Mouse (Mus musculus): ENCODE measurements around the gene Gpr62. TPM values are rescaled to one million over a fixed set of nuclear protein-coding genes. Genes with fewer than 3 reads are reported as not detected.
A peak's percentile ranks its signal among the peaks of the same experiment; 100 is the strongest.

The Gpr62 gene
- polyA plus RNA-seq, 1 experiment from 2014 or later, result 0.18 TPM

DNA sequence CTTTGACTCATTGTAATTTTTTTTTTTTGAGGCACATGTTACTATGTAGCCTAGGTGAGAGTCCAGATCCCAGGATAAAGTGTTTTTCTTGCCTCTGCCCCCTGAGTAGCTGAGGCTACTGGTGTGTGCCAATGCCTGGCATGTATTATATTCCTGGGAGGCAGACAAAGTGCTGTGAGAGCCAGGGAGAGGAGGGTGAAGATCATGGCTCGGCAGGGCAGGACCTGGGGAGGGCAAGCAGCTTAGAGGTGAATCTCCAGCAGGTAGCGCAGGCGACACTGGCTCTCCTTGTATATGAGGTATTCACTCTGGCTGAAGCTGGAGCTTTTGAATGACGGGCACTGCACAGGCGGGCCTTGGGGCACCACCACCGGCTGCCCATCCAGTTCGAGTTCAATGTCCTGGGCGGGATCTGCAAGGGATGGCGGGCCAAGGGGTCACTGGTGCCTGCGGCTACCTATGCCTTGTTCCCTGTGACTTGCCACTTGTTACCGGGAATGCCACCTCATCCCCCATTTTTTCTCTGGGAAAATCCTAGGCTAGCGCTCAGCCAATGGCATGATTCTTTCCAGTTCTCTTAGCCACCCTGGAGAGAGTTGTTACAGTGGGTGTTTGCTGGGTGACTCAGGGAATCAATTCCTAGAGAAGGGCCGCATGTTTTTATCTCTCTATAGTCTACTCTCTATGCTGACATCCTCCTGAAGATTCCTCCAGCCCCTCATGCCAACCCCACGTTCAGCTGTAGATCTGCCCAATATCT is 5.4 kb upstream of the Gpr62 start:
- H3K27ac ChIP-seq (ENCODE audit: low read length), result no peak overlapping the region

GRCm38 (mm10) chr9:106469776-106470175 is 4.0 kb upstream of the Gpr62 start:
- Histone ChIP-seq H3K4me2 (ENCODE audit: low read depth, low read length) (no peak overlapping the region), H3K9me3 (ENCODE audit: control insufficient read depth, low read length) (no peaks in the 10 kb centered on the region), H3K4me1 (replicated peaks; ENCODE audit: control insufficient read depth, insufficient read depth, low read length) (peaks cover 21% of the 10 kb centered on the region), H3K4me3 (ENCODE audit: low read length) (no peak overlapping the region), H3K36me3 (ENCODE audit: control insufficient read depth, insufficient read depth, low read length) (no peaks in the 10 kb centered on the region), H3K9ac (ENCODE audit: low read length) (no peak overlapping the region), H3K27ac (ENCODE audit: low read length) (no peak overlapping the region), H3K27me3 (ENCODE audit: control insufficient read depth, insufficient read depth, low read depth, low read length) (no peaks in the 10 kb centered on the region)
- WGBS, result 61% methylated on average over 9 of the region's 9 CpGs
- ATAC-seq (ENCODE audit: low read depth), result no peak

More for the DNA sequence above, 5.4 kb upstream of the Gpr62 start:
- Histone ChIP-seq H3K27me3 (ENCODE audit: control insufficient read depth, insufficient read depth, low read depth, low read length) (no peaks in the 10 kb centered on the region), H3K36me3 (ENCODE audit: control insufficient read depth, insufficient read depth, low read length) (no peaks in the 10 kb centered on the region), H3K4me1 (replicated peaks; ENCODE audit: control insufficient read depth, insufficient read depth, low read length) (peaks cover 28% of the 10 kb centered on the region), H3K4me2 (ENCODE audit: low read depth, low read length) (peak overlapping the region; percentile 39), H3K9me3 (ENCODE audit: control insufficient read depth, low read length) (no peaks in the 10 kb centered on the region), H3K4me3 (ENCODE audit: low read length) (no peak overlapping the region), H3K9ac (ENCODE audit: low read length) (no peak overlapping the region)
- 63% methylated on average over 14 of the region's 14 CpGs for WGBS
- no peak for ATAC-seq (ENCODE audit: low read depth)

GRCm38 (mm10) chr9:106469317-106469716 is 3.6 kb upstream of the Gpr62 start:
- no peak for ATAC-seq (ENCODE audit: low read depth)
- 57% methylated on average over 6 of the region's 6 CpGs for WGBS
- no peaks in the 10 kb centered on the region for H3K9me3 ChIP-seq (ENCODE audit: control insufficient read depth, low read length)
- peaks cover 20% of the 10 kb centered on the region for H3K4me1 ChIP-seq (replicated peaks; ENCODE audit: control insufficient read depth, insufficient read depth, low read length)
- no peak overlapping the region for H3K27ac ChIP-seq (ENCODE audit: low read length)
- no peak overlapping the region for H3K4me3 ChIP-seq (ENCODE audit: low read length)
- H3K9ac ChIP-seq (ENCODE audit: low read length), result no peak overlapping the region
- no peak overlapping the region for H3K4me2 ChIP-seq (ENCODE audit: low read depth, low read length)
- H3K27me3 ChIP-seq (ENCODE audit: control insufficient read depth, insufficient read depth, low read depth, low read length), result no peaks in the 10 kb centered on the region
- no peaks in the 10 kb centered on the region for H3K36me3 ChIP-seq (ENCODE audit: control insufficient read depth, insufficient read depth, low read length)

- 84% methylated on average over 7 of the region's 7 CpGs for WGBS
- Histone ChIP-seq H3K4me1 (replicated peaks; ENCODE audit: control insufficient read depth, insufficient read depth, low read length) (peaks cover 15% of the 10 kb centered on the region), H3K4me2 (ENCODE audit: low read depth, low read length) (no peak overlapping the region), H3K9ac (ENCODE audit: low read length) (no peak overlapping the region), H3K27me3 (ENCODE audit: control insufficient read depth, insufficient read depth, low read depth, low read length) (no peaks in the 10 kb centered on the region), H3K36me3 (ENCODE audit: control insufficient read depth, insufficient read depth, low read length) (peaks cover 3% of the 10 kb centered on the region; the same call in 1 of the 2 replicates), H3K27ac (ENCODE audit: low read length) (no peak overlapping the region), H3K9me3 (ENCODE audit: control insufficient read depth, low read length) (no peaks in the 10 kb centered on the region), H3K4me3 (ENCODE audit: low read length) (no peak overlapping the region)
- ATAC-seq (ENCODE audit: low read depth), result no peak
These were observed 2.0 kb upstream of the Gpr62 start for GRCm38 (mm10) chr9:106467746-106468145.

GRCm38 (mm10) chr9:106466721-106467120 is 983 bp upstream of the Gpr62 start:
- Histone ChIP-seq H3K9ac (ENCODE audit: low read length) (no peak overlapping the region), H3K4me3 (ENCODE audit: low read length) (no peak overlapping the region), H3K36me3 (ENCODE audit: control insufficient read depth, insufficient read depth, low read length) (peaks cover 9% of the 10 kb centered on the region), H3K4me1 (replicated peaks; ENCODE audit: control insufficient read depth, insufficient read depth, low read length) (peaks cover 12% of the 10 kb centered on the region), H3K27me3 (ENCODE audit: control insufficient read depth, insufficient read depth, low read depth, low read length) (no peaks in the 10 kb centered on the region), H3K9me3 (ENCODE audit: control insufficient read depth, low read length) (no peaks in the 10 kb centered on the region), H3K4me2 (ENCODE audit: low read depth, low read length) (no peak overlapping the region), H3K27ac (ENCODE audit: low read length) (no peak overlapping the region)
- no peak for ATAC-seq (ENCODE audit: low read depth)
- 77% methylated on average over 6 of the region's 6 CpGs for WGBS

DNA sequence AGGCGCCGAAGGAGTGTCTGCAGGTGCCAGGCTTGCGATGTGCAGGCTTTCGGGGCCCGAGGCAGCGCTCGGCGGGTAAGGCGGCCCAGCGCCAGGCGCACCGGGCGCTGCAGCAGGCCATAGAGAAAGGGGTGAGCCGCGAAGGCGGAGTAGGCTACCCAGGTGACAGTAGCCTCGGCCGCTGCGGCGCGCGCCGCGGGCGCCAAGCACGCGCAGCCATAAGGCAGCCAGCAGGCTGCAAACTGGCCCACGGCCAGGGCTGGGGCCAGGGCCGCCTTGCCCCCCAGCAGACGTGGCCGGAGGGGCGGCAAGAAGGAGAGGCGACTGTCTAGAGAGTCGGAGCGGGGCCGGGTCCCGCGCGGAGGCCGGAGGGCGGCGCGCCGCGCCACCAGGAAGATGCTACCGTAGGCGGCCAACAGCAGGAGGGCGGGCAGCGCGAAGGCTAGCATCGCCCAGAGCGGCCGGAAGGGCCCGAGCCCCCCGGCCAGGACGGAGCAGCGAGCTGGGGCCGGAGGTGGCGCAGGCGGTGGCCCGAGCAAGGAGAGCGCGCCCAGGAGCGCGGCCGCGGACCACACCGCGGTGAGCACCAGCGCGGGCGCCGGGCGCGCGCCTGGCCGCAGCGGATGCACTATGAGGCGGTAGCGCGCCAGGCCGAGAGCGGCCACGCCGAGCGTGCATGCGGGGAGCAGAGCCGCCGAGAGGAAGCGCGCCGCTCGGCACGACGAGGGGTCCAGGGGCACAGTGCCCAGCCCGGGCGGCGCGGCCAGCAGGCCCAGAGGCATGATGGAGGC is 792 bp downstream of the Gpr62 start:
- peak overlapping the region; percentile 58 for H3K4me3 ChIP-seq (ENCODE audit: low read length)

DNA sequence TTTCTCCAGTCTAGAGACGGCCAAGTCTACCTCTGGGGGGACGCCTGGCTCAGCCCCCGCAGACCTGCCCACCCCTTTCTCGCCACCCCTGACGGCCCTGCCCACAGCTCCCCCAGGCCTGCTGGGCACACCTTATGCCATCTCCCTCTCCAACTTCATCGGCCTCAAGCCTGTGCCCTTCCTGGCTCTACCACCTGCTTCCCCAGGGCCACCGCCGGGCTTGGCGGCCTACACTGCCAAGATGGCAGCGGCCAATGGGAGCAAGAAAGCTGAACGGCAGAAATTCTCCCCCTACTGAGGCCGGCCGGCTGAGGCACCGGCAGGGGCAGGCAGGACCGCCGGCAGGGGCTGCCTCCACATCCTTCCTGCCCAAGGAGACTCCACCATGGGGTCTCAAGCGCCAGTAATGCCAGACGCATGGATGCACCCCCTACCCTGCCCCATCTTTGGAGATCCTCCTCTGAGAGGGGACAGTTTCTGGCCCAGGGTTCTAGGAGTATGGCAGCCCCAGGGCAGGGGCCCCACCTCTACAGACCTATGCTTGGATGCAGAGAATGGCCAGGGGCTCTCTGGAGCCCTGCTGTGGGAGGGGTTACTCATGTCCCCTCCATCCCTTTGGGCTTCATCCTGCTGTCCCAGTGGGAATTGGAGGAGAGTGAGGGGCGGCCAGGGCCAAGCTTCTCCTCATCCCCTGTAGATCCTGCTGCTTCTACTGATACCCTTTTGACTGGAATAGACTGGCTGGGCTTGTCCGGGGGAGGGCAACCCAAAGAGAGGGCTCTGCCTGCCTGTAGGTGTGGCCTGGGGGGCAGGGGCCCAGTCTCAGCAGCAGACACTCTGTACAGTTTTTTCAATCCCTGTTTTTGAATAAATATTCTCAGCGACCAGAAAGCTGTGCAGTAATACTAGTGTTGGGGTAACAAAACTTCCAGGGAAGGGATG is 2.3 kb downstream of the Gpr62 start:
- 78% methylated on average over 21 of the region's 21 CpGs for WGBS
- Histone ChIP-seq H3K4me3 (ENCODE audit: low read length) (no peak overlapping the region), H3K9ac (ENCODE audit: low read length) (no peak overlapping the region), H3K4me2 (ENCODE audit: low read depth, low read length) (no peak overlapping the region), H3K27me3 (ENCODE audit: control insufficient read depth, insufficient read depth, low read depth, low read length) (no peaks in the 10 kb centered on the region), H3K9me3 (ENCODE audit: control insufficient read depth, low read length) (no peaks in the 10 kb centered on the region), H3K36me3 (ENCODE audit: control insufficient read depth, insufficient read depth, low read length) (peaks cover 9% of the 10 kb centered on the region), H3K4me1 (replicated peaks; ENCODE audit: control insufficient read depth, insufficient read depth, low read length) (peaks cover 9% of the 10 kb centered on the region), H3K27ac (ENCODE audit: low read length) (no peak overlapping the region)
- no peak for ATAC-seq (ENCODE audit: low read depth)

More for the DNA sequence above, 792 bp downstream of the Gpr62 start:
- Histone ChIP-seq H3K36me3 (ENCODE audit: control insufficient read depth, insufficient read depth, low read length) (peaks cover 9% of the 10 kb centered on the region), H3K27ac (ENCODE audit: low read length) (no peak overlapping the region), H3K4me2 (ENCODE audit: low read depth, low read length) (peak overlapping the region; percentile 100), H3K9ac (ENCODE audit: low read length) (peak overlapping the region; percentile 69), H3K9me3 (ENCODE audit: control insufficient read depth, low read length) (no peaks in the 10 kb centered on the region), H3K4me1 (replicated peaks; ENCODE audit: control insufficient read depth, insufficient read depth, low read length) (peaks cover 9% of the 10 kb centered on the region), H3K27me3 (ENCODE audit: control insufficient read depth, insufficient read depth, low read depth, low read length) (no peaks in the 10 kb centered on the region)
- WGBS, result 3% methylated on average over 93 of the region's 99 CpGs
- peak; percentile 80 for ATAC-seq (ENCODE audit: low read depth)

DNA sequence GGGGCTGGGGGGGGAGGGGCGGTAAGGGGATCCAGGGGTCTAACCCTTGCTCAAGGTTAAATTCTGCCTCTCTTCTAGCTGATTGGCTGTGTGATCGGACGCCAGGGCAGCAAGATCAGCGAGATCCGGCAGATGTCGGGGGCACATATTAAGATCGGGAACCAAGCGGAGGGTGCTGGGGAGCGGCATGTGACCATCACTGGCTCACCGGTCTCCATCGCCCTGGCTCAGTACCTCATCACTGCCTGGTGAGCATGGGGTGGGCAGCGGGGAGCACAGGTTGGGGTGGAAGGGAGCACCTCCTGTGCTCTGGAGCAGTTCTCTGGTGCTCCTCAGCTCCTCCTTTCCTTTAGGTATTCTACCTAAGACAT is 3.3 kb downstream of the Gpr62 start:
- Histone ChIP-seq H3K9me3 (ENCODE audit: control insufficient read depth, low read length) (no peaks in the 10 kb centered on the region), H3K9ac (ENCODE audit: low read length) (no peak overlapping the region), H3K36me3 (ENCODE audit: control insufficient read depth, insufficient read depth, low read length) (peaks cover 9% of the 10 kb centered on the region), H3K4me1 (replicated peaks; ENCODE audit: control insufficient read depth, insufficient read depth, low read length) (peaks cover 9% of the 10 kb centered on the region), H3K4me3 (ENCODE audit: low read length) (no peak overlapping the region), H3K4me2 (ENCODE audit: low read depth, low read length) (no peak overlapping the region), H3K27me3 (ENCODE audit: control insufficient read depth, insufficient read depth, low read depth, low read length) (no peaks in the 10 kb centered on the region), H3K27ac (ENCODE audit: low read length) (no peak overlapping the region)
- ATAC-seq (ENCODE audit: low read depth), result no peak
- WGBS, result 94% methylated on average over 12 of the region's 12 CpGs

Data from lung, embryonic 16.5 days (tissue).